Mouse (Mus musculus) stomach, embryonic 16.5 days (tissue): Measurements from ENCODE around the gene Rnf130. TPM values are rescaled to one million over a fixed set of nuclear protein-coding genes. Genes with fewer than 3 reads are reported as not detected.

Source experiments
- ATAC-seq: fragments of 200-750 bp; cut with Nextera tagmentation; 2 replicates; pipeline ENCODE4 v1.8.0; 2017; ENCODE audit warnings: moderate number of reproducible peaks, moderate TSS enrichment; ENCODE audit not compliant: insufficient read depth, low FRiP score
- H3K27ac ChIP-seq: fragments of 300-500 bp; sonication (generic); 2 replicates; pipeline ENCODE4 v1.5.1; 2014; ENCODE audit warnings: low read length
- H3K27me3 ChIP-seq: fragments of 300-500 bp; sonication (generic); 2 replicates; pipeline ENCODE4 v1.6.1; 2014; ENCODE audit warnings: low read length, control low read depth, mixed read lengths; ENCODE audit not compliant: control insufficient read depth, insufficient read depth
- H3K36me3 ChIP-seq: fragments of 300-500 bp; sonication (generic); 2 replicates; pipeline ENCODE4 v1.6.1; 2014; ENCODE audit warnings: low read length; ENCODE audit not compliant: control insufficient read depth, insufficient read depth
- H3K4me1 ChIP-seq: fragments of 300-500 bp; sonication (generic); 2 replicates; pipeline ENCODE4 v1.6.1; 2014; ENCODE audit warnings: low read length, control low read depth, mixed read lengths; ENCODE audit not compliant: control insufficient read depth, insufficient read depth
- H3K4me2 ChIP-seq: fragments of 300-500 bp; sonication (generic); 2 replicates; pipeline ENCODE4 v1.6.1; 2014; ENCODE audit warnings: low read depth, low read length, mixed read lengths
- H3K4me3 ChIP-seq: fragments of 300-500 bp; sonication (generic); replicated peaks from 2 replicates; pipeline ENCODE4 v1.5.1; 2014; ENCODE audit warnings: mild to moderate bottlenecking, low read length
- H3K9ac ChIP-seq: fragments of 300-500 bp; sonication (generic); 2 replicates; pipeline ENCODE4 v1.6.1; 2014; ENCODE audit warnings: low read length
- H3K9me3 ChIP-seq: fragments of 300-500 bp; sonication (generic); replicated peaks from 2 replicates; pipeline ENCODE4 v1.6.1; 2016; ENCODE audit warnings: low read length, control low read depth; ENCODE audit not compliant: control insufficient read depth
- WGBS: fragments of 180-500 bp; shearing (Covaris S2); extraction: QIAGEN DNeasy Blood & Tissue Kit; methylation state at CpG from one replicate; pipeline ENCODE4 v1.1.7; 2014; 5-methylcytosine and 5-hydroxymethylcytosine counted together
- polyA plus RNA-seq: library from polyadenylated mRNA; unstranded; fragments of >200 nt; fragmentation: Nextera tagmentation; extraction: Ambion mirVana; gene quantifications from 2 replicates; pipeline ENCODE4 v1.2.1, GENCODE M21; 2015

Rnf130 gene
- polyA plus RNA-seq, 1 experiment from 2014 or later, result 21.3 TPM

DNA sequence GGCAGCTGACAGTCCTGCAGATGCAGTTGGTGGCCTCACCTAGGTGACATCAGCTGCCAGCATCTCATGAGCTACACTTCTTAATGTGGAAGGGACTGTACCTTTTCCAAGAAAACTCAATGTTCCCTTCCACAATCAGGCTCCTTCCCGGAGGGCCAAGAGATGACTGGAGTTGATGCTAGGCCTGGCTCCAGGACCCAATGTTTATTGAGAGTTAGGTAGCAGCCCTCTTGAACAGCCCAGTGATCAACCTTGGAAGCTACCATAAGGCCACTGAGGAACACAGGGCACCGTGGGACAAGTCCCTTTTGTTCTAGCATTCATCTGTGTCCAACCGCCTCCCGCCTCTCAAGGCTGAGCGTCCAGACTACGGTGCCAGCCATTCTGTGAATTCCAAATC, 107.1 kb downstream of the Rnf130 start:
- peak overlapping the region; percentile 99 for H3K9ac ChIP-seq
- 73% methylated on average over 6 of the region's 6 CpGs for WGBS
- peak overlapping the region; percentile 85 for H3K4me3 ChIP-seq
- H3K4me1 ChIP-seq, result peaks cover 9% of the 10 kb centered on the region
- H3K27me3 ChIP-seq, result no peaks in the 10 kb centered on the region
- H3K9me3 ChIP-seq, result no peaks in the 10 kb centered on the region
- H3K4me2 ChIP-seq, result peak overlapping the region; percentile 93
- H3K27ac ChIP-seq, result no peak overlapping the region
- 0 out of 2 replicates have a peak, but pooled peaks cover 5% of the 10 kb centered on the region for H3K36me3 ChIP-seq
- no peak for ATAC-seq

- Histone ChIP-seq H3K9me3 (no peaks in the 10 kb centered on the region), H3K4me3 (no peak overlapping the region), H3K4me1 (peaks cover 9% of the 10 kb centered on the region), H3K9ac (no peak overlapping the region), H3K27ac (peak overlapping the region; percentile 12; the same call in 1 of the 2 replicates), H3K4me2 (no peak overlapping the region), H3K36me3 (peaks cover 10% of the 10 kb centered on the region; the same call in 1 of the 2 replicates), H3K27me3 (no peaks in the 10 kb centered on the region)
- 61% methylated on average over 10 of the region's 10 CpGs for WGBS
- no peak for ATAC-seq
Observed at GRCm38 (mm10) chr11:50134136-50134859, 109.2 kb downstream of the Rnf130 start.

DNA sequence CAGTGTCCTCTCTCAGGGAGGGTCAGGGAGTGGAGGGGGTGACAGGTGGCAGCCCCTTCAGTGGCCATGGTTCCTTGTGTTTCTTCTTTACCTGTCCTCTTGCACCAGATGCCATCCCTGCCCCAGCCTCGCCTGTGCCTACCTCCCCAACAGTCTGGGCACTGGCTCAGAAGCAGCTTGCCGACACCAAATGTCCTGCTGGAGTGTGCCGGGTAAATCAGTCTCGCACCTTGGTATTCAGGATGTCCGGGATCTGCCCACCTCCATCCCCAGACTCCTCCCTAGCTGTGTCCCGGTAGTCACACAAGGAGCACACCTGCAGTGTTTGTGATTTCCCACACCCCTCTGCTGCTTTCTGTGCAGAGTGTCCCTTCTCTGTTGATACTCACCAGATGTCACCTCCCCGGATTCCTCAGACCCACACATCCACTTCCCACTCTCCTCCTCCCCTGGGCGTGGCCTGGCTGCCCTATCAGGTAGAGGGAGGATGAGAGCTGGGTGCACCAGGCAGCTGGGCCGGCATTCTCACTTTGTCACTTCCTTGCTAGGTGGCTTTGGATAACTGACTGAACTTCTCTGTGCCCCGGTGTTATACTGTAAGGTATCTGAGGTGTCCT, 113.2 kb downstream of the Rnf130 start:
- Histone ChIP-seq H3K9me3 (no peaks in the 10 kb centered on the region), H3K27me3 (no peaks in the 10 kb centered on the region), H3K36me3 (peaks cover 10% of the 10 kb centered on the region; the same call in 1 of the 2 replicates), H3K4me3 (no peak overlapping the region), H3K27ac (no peak overlapping the region), H3K4me2 (no peak overlapping the region), H3K9ac (no peak overlapping the region), H3K4me1 (0 out of 2 replicates have a peak, but pooled peaks cover 3% of the 10 kb centered on the region)
- WGBS, result 46% methylated on average over 10 of the region's 10 CpGs
- ATAC-seq, result no peak

GRCm38 (mm10) chr11:50139571-50139970, 114.4 kb downstream of the Rnf130 start:
- Histone ChIP-seq H3K4me1 (no peaks in the 10 kb centered on the region), H3K9me3 (no peaks in the 10 kb centered on the region), H3K4me2 (no peak overlapping the region), H3K36me3 (peaks cover 10% of the 10 kb centered on the region; the same call in 1 of the 2 replicates), H3K4me3 (no peak overlapping the region), H3K27ac (no peak overlapping the region), H3K9ac (no peak overlapping the region), H3K27me3 (no peaks in the 10 kb centered on the region)
- WGBS, result 77% methylated on average over 7 of the region's 7 CpGs
- ATAC-seq, result no peak

- no peak for ATAC-seq
- H3K4me2 ChIP-seq, result no peak overlapping the region
- no peaks in the 10 kb centered on the region for H3K9me3 ChIP-seq
- H3K4me3 ChIP-seq, result no peak overlapping the region
- peaks cover 30% of the 10 kb centered on the region for H3K36me3 ChIP-seq
- H3K27me3 ChIP-seq, result no peaks in the 10 kb centered on the region
- 91% methylated on average over 3 of the region's 3 CpGs for WGBS
- H3K4me1 ChIP-seq, result no peaks in the 10 kb centered on the region
- H3K27ac ChIP-seq, result no peak overlapping the region
- H3K9ac ChIP-seq, result no peak overlapping the region
Observed at GRCm38 (mm10) chr11:50145529-50145928, 120.4 kb downstream of the Rnf130 start.

GRCm38 (mm10) chr11:50146121-50146520, 121.0 kb downstream of the Rnf130 start:
- no peaks in the 10 kb centered on the region for H3K4me1 ChIP-seq
- WGBS, result 92% methylated on average over 13 of the region's 13 CpGs
- H3K4me3 ChIP-seq, result no peak overlapping the region
- H3K27me3 ChIP-seq, result no peaks in the 10 kb centered on the region
- H3K27ac ChIP-seq, result no peak overlapping the region
- H3K9me3 ChIP-seq, result no peaks in the 10 kb centered on the region
- no peak overlapping the region for H3K9ac ChIP-seq
- no peak for ATAC-seq
- no peak overlapping the region for H3K4me2 ChIP-seq
- peaks cover 33% of the 10 kb centered on the region for H3K36me3 ChIP-seq

GRCm38 (mm10) chr11:50147267-50147957, 122.3 kb downstream of the Rnf130 start:
- no peak overlapping the region for H3K4me3 ChIP-seq
- H3K36me3 ChIP-seq, result peaks cover 44% of the 10 kb centered on the region
- H3K9ac ChIP-seq, result no peak overlapping the region
- H3K9me3 ChIP-seq, result no peaks in the 10 kb centered on the region
- WGBS, result 85% methylated on average over 9 of the region's 9 CpGs
- ATAC-seq, result no peak
- H3K4me2 ChIP-seq, result no peak overlapping the region
- no peak overlapping the region for H3K27ac ChIP-seq
- H3K27me3 ChIP-seq, result no peaks in the 10 kb centered on the region
- H3K4me1 ChIP-seq, result no peaks in the 10 kb centered on the region

- Histone ChIP-seq H3K36me3 (peaks cover 50% of the 10 kb centered on the region), H3K4me1 (no peaks in the 10 kb centered on the region), H3K4me3 (no peak overlapping the region), H3K9me3 (no peaks in the 10 kb centered on the region), H3K4me2 (no peak overlapping the region), H3K27ac (no peak overlapping the region), H3K27me3 (no peaks in the 10 kb centered on the region), H3K9ac (no peak overlapping the region)
- 93% methylated on average over 11 of the region's 11 CpGs for WGBS
- no peak for ATAC-seq
Observed at GRCm38 (mm10) chr11:50147958-50148476, 122.9 kb downstream of the Rnf130 start.

- Histone ChIP-seq H3K27me3 (no peaks in the 10 kb centered on the region), H3K4me2 (no peak overlapping the region), H3K4me3 (no peak overlapping the region), H3K36me3 (peaks cover 53% of the 10 kb centered on the region), H3K4me1 (no peaks in the 10 kb centered on the region), H3K9me3 (no peaks in the 10 kb centered on the region), H3K27ac (no peak overlapping the region), H3K9ac (no peak overlapping the region)
- ATAC-seq, result no peak
- 83% methylated on average over 7 of the region's 7 CpGs for WGBS
Observed at GRCm38 (mm10) chr11:50149200-50149599, 124.1 kb downstream of the Rnf130 start.
